Mouse (Mus musculus): Measurements from ENCODE around the gene Opn1sw. TPM values are rescaled to one million over a fixed set of nuclear protein-coding genes. Genes with fewer than 3 reads are reported as not detected.
"Not testable (repeated sequence)": the region's sequence is repeated elsewhere in the genome, so short reads cannot be mapped to it uniquely, and the experiment has no call there.

Gene Opn1sw
- polyA plus RNA-seq, 1 experiment from 2014 or later = 0.43 TPM

DNA sequence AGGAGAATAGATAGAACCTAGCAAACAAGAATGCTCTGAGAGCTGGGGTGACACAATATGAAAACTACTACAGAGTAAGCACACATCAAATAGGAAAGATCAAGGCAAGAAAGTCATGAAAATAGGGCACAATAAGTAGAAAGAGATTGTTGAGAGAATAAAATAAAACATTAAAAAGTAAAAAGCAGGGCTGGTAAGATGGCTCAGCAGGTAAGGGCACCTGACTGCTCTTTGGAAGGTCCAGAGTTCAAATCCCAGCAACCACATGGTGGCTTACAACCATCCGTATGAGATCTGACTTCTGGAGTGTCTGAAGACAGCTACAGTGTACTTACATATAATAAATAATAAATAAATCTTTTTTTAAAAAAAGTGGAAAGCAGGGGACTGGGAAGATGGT lies 2.2 kb upstream of the Opn1sw start:
- DNase-seq (ENCODE audit: low spot score); ATAC-seq (replicated peaks; ENCODE audit: low FRiP score); H3K27ac ChIP-seq (ENCODE audit: low read depth, low read length); H3K9ac ChIP-seq (ENCODE audit: low read length); H3K36me3 ChIP-seq (ENCODE audit: control insufficient read depth, insufficient read depth, low read length); H3K27me3 ChIP-seq (ENCODE audit: control insufficient read depth, insufficient read depth, low read length); H3K9me3 ChIP-seq (ENCODE audit: control insufficient read depth, low read length); H3K4me3 ChIP-seq (ENCODE audit: low read depth, low read length); H3K4me2 ChIP-seq (ENCODE audit: low read depth, low read length, severe bottlenecking); H3K4me1 ChIP-seq (replicated peaks; ENCODE audit: control insufficient read depth, insufficient read depth, low read length): not testable (repeated sequence)
- WGBS = 79% methylated on average over 1 of the region's 1 CpGs

DNA sequence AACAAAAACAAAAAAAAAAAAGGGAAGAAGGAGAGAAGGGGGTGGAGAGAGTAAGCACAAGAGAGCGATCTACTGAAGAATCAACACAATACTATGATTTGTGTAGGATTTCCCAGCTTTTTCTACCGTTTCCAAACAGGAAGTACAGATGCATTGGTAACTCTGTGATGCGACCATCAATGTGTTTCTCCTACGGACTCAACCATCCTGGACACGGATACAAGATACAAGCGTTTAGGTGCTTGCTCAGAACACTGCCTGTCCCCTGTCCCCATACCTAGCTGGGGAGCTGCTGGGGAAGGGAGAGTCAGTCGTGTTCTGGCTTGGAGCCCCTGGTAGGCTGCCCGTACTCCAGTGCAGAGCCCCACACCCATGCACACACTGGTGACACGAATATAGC lies 1.2 kb upstream of the Opn1sw start:
- no peak overlapping the region for H3K4me3 ChIP-seq (ENCODE audit: low read depth, low read length)
- H3K4me1 ChIP-seq (replicated peaks; ENCODE audit: control insufficient read depth, insufficient read depth, low read length) = peaks cover 6% of the 10 kb centered on the region; the same call in 1 of the 2 replicates
- no peaks in the 10 kb centered on the region; the same call in 1 of the 2 replicates for H3K27me3 ChIP-seq (ENCODE audit: control insufficient read depth, insufficient read depth, low read length)
- 60% methylated on average over 9 of the region's 9 CpGs for WGBS
- ATAC-seq (replicated peaks; ENCODE audit: low FRiP score) (no peak), DNase-seq (ENCODE audit: low spot score) (no peak)
- no peak overlapping the region for H3K9ac ChIP-seq (ENCODE audit: low read length)
- H3K9me3 ChIP-seq (ENCODE audit: control insufficient read depth, low read length) = no peaks in the 10 kb centered on the region
- H3K4me2 ChIP-seq (ENCODE audit: low read depth, low read length, severe bottlenecking) = no peak overlapping the region
- no peak overlapping the region for H3K27ac ChIP-seq (ENCODE audit: low read depth, low read length)
- no peaks in the 10 kb centered on the region for H3K36me3 ChIP-seq (ENCODE audit: control insufficient read depth, insufficient read depth, low read length)

DNA sequence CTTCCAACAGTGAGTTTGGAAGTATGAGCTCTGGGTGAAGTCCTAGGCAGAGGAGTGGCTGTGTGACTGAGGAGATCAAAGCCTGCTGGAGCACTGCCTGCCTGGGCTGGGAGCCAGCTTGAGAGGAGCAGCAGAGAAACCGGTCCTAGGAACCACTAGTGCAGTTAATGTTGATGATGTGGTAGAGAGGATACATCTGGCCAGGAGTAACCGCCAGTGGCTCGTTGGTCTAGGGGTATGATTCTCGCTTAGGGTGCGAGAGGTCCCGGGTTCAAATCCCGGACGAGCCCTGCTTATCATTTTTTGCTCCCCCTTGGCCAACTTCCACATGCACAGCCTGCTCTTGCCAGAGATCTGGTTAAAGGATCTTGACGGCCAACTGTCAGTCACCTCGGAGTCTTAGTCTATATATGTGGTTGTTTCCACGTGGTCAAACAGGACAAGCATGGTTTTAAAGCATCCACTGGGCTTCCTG lies 375 bp upstream of the Opn1sw start:
- Histone ChIP-seq H3K4me2 (ENCODE audit: low read depth, low read length, severe bottlenecking) (peak overlapping the region; percentile 28; the same call in 1 of the 2 replicates), H3K27me3 (ENCODE audit: control insufficient read depth, insufficient read depth, low read length) (no peaks in the 10 kb centered on the region; the same call in 1 of the 2 replicates), H3K4me1 (replicated peaks; ENCODE audit: control insufficient read depth, insufficient read depth, low read length) (peaks cover 6% of the 10 kb centered on the region; the same call in 1 of the 2 replicates), H3K36me3 (ENCODE audit: control insufficient read depth, insufficient read depth, low read length) (no peaks in the 10 kb centered on the region), H3K9ac (ENCODE audit: low read length) (no peak overlapping the region), H3K27ac (ENCODE audit: low read depth, low read length) (no peak overlapping the region), H3K4me3 (ENCODE audit: low read depth, low read length) (no peak overlapping the region), H3K9me3 (ENCODE audit: control insufficient read depth, low read length) (no peaks in the 10 kb centered on the region)
- ATAC-seq (replicated peaks; ENCODE audit: low FRiP score) (no peak), DNase-seq (ENCODE audit: low spot score) (peak; percentile 61)
- 16% methylated on average over 11 of the region's 11 CpGs for WGBS

DNA sequence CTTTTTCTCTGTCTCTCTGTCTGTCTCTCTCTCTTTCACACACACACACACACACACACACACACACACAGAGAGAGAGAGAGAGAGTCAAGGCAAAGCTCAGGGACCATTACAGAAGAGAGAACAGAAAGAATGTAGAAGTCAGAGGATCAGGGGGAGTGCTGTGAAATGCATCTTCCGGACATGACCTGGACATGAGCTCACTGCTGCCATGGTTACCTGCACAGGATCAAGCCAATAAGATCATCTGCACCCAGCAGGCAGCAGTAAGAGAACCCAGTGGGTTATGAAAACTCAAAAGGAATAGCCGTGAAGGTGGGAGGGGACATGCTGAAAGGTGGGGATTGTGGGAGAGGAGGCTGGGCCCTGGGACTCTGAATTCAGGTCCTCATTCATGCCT lies 5.8 kb downstream of the Opn1sw start:
- no peak for DNase-seq (ENCODE audit: low spot score)
- Histone ChIP-seq H3K36me3 (ENCODE audit: control insufficient read depth, insufficient read depth, low read length) (no peaks in the 10 kb centered on the region), H3K4me3 (ENCODE audit: low read depth, low read length) (no peak overlapping the region), H3K27ac (ENCODE audit: low read depth, low read length) (no peak overlapping the region), H3K27me3 (ENCODE audit: control insufficient read depth, insufficient read depth, low read length) (no peaks in the 10 kb centered on the region), H3K9me3 (ENCODE audit: control insufficient read depth, low read length) (no peaks in the 10 kb centered on the region), H3K4me1 (replicated peaks; ENCODE audit: control insufficient read depth, insufficient read depth, low read length) (no peaks in the 10 kb centered on the region; the same call in 1 of the 2 replicates), H3K9ac (ENCODE audit: low read length) (no peak overlapping the region), H3K4me2 (ENCODE audit: low read depth, low read length, severe bottlenecking) (no peak overlapping the region)
- WGBS = 48% methylated on average over 2 of the region's 2 CpGs
- no peak for ATAC-seq (replicated peaks; ENCODE audit: low FRiP score)

DNA sequence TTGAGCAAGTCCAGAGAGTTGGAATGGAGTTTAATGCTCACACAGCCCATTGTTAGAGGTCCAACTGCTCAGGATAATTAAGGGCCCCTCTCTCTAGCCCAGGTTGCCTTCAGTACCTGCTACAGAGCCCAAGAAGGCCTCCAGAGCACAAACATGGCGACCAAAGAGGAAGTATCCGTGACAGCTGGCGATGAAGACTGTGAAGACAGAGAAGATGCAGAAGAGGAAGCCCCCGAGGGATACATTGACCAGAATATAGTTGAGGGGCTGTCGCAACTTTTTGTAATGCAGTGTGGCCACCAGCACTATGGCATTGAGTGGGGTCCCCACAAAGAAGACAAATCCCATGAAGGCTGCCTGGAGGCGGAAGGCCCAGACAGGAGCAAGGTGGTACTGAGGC lies 8.3 kb downstream of the Opn1sw start:
- Histone ChIP-seq H3K36me3 (ENCODE audit: control insufficient read depth, insufficient read depth, low read length) (no peaks in the 10 kb centered on the region; the same call in 1 of the 2 replicates), H3K27me3 (ENCODE audit: control insufficient read depth, insufficient read depth, low read length) (no peaks in the 10 kb centered on the region), H3K4me2 (ENCODE audit: low read depth, low read length, severe bottlenecking) (no peak overlapping the region), H3K4me1 (replicated peaks; ENCODE audit: control insufficient read depth, insufficient read depth, low read length) (no peaks in the 10 kb centered on the region), H3K9me3 (ENCODE audit: control insufficient read depth, low read length) (no peaks in the 10 kb centered on the region), H3K4me3 (ENCODE audit: low read depth, low read length) (no peak overlapping the region), H3K9ac (ENCODE audit: low read length) (no peak overlapping the region), H3K27ac (ENCODE audit: low read depth, low read length) (no peak overlapping the region)
- WGBS = 91% methylated on average over 6 of the region's 6 CpGs
- no peak for ATAC-seq (replicated peaks; ENCODE audit: low FRiP score)
- no peak for DNase-seq (ENCODE audit: low spot score)

DNA sequence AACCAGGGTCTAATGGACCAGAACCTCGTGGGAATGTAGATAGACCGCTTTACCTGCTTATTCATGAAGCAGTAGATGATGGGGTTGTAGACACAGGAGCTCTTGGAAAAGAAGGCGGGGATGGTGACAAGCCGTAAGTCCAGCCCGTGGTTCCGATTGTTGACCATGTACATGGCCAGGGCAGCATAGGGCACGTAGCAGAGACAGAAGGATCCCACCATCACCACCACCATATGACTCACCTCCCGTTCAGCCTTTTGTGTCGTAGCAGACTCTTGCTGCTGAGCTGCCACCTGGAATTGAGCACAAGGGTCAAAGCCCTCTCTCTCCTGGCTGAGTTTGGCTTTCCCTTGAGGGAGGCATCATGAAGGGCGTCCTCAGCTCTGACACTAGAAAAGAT lies 9.6 kb downstream of the Opn1sw start:
- DNase-seq (ENCODE audit: low spot score) (no peak), ATAC-seq (replicated peaks; ENCODE audit: low FRiP score) (no peak)
- Histone ChIP-seq H3K4me3 (ENCODE audit: low read depth, low read length) (no peak overlapping the region), H3K4me2 (ENCODE audit: low read depth, low read length, severe bottlenecking) (no peak overlapping the region), H3K36me3 (ENCODE audit: control insufficient read depth, insufficient read depth, low read length) (no peaks in the 10 kb centered on the region; the same call in 1 of the 2 replicates), H3K27me3 (ENCODE audit: control insufficient read depth, insufficient read depth, low read length) (no peaks in the 10 kb centered on the region), H3K27ac (ENCODE audit: low read depth, low read length) (no peak overlapping the region), H3K9me3 (ENCODE audit: control insufficient read depth, low read length) (no peaks in the 10 kb centered on the region), H3K9ac (ENCODE audit: low read length) (no peak overlapping the region), H3K4me1 (replicated peaks; ENCODE audit: control insufficient read depth, insufficient read depth, low read length) (no peaks in the 10 kb centered on the region)
- 94% methylated on average over 10 of the region's 10 CpGs for WGBS

DNA sequence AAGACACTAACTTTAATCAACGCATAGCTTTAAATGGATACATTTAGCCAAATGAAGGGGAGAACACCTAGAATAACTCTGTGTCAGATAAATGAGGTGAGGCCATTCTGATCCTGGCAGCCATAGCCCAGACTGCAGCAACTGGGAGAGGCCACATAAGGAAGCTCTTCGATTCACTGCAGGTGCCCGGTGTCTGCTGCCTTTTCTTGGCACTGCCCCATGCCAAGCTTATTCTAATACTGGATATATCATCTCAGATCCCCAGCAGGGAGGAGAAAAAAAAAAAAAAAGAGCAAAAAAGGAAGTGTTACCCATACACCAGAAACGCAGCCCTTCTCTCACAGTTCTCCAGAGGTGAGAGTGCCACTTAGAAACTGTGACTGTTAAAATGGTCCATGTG lies 10.9 kb downstream of the Opn1sw start:
- Histone ChIP-seq H3K4me3 (ENCODE audit: low read depth, low read length) (no peak overlapping the region), H3K27me3 (ENCODE audit: control insufficient read depth, insufficient read depth, low read length) (no peaks in the 10 kb centered on the region), H3K9ac (ENCODE audit: low read length) (no peak overlapping the region), H3K36me3 (ENCODE audit: control insufficient read depth, insufficient read depth, low read length) (no peaks in the 10 kb centered on the region; the same call in 1 of the 2 replicates), H3K27ac (ENCODE audit: low read depth, low read length) (no peak overlapping the region), H3K9me3 (ENCODE audit: control insufficient read depth, low read length) (no peaks in the 10 kb centered on the region), H3K4me2 (ENCODE audit: low read depth, low read length, severe bottlenecking) (no peak overlapping the region), H3K4me1 (replicated peaks; ENCODE audit: control insufficient read depth, insufficient read depth, low read length) (no peaks in the 10 kb centered on the region)
- DNase-seq (ENCODE audit: low spot score) = no peak
- WGBS = 94% methylated on average over 4 of the region's 4 CpGs
- ATAC-seq (replicated peaks; ENCODE audit: low FRiP score) = no peak

DNA sequence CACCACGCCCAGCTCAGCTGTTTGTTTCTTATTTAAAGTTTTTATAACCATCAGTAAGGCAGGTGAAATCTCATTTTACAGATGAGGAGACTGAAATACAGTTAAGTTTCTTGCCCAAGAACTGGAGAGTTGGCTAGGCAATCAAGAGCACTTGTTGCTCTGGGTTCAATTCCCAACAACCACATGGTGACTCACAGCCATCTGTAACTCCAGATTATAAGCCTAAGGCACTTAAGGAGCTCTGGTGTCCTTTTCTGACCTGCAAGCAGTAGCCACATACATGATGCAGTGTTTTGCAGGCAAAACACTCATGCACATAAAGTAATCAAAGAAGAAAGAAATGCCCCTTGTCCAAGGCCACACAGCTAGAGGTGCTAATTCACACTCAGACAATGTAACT lies 23.0 kb downstream of the Opn1sw start:
- Histone ChIP-seq H3K9me3 (ENCODE audit: control insufficient read depth, low read length) (no peaks in the 10 kb centered on the region), H3K4me1 (replicated peaks; ENCODE audit: control insufficient read depth, insufficient read depth, low read length) (no peaks in the 10 kb centered on the region), H3K27me3 (ENCODE audit: control insufficient read depth, insufficient read depth, low read length) (no peaks in the 10 kb centered on the region), H3K4me3 (ENCODE audit: low read depth, low read length) (no peak overlapping the region), H3K27ac (ENCODE audit: low read depth, low read length) (no peak overlapping the region), H3K36me3 (ENCODE audit: control insufficient read depth, insufficient read depth, low read length) (peaks cover 3% of the 10 kb centered on the region; the same call in 1 of the 2 replicates), H3K4me2 (ENCODE audit: low read depth, low read length, severe bottlenecking) (no peak overlapping the region), H3K9ac (ENCODE audit: low read length) (no peak overlapping the region)
- DNase-seq (ENCODE audit: low spot score) (no peak), ATAC-seq (replicated peaks; ENCODE audit: low FRiP score) (no peak)
- WGBS = 89% methylated on average over 1 of the region's 1 CpGs

DNA sequence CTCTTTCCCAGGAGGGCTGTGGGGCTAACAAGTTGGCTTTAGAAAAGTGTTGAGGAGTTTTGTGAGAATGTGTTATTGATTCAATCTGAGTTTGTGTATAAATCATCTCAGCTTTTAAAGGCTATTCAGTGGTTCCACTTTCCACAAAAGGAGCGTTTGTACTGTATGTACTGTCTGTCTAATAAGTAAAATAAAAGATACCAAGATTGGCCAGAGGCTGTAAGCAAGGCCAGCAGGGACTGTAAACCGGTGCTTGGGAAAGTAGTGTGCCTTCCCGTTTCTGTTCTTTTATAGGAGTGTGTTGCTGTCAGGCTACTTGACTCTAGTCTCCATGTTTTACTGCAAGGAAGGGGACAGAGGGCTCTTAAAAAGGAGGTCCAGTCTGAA lies 25.1 kb downstream of the Opn1sw start:
- ATAC-seq (replicated peaks; ENCODE audit: low FRiP score) (no peak), DNase-seq (ENCODE audit: low spot score) (no peak)
- 89% methylated on average over 3 of the region's 3 CpGs for WGBS
- H3K4me1 ChIP-seq (replicated peaks; ENCODE audit: control insufficient read depth, insufficient read depth, low read length) = no peaks in the 10 kb centered on the region
- no peak overlapping the region for H3K4me3 ChIP-seq (ENCODE audit: low read depth, low read length)
- no peaks in the 10 kb centered on the region for H3K9me3 ChIP-seq (ENCODE audit: control insufficient read depth, low read length)
- no peak overlapping the region for H3K9ac ChIP-seq (ENCODE audit: low read length)
- peaks cover 3% of the 10 kb centered on the region; the same call in 1 of the 2 replicates for H3K36me3 ChIP-seq (ENCODE audit: control insufficient read depth, insufficient read depth, low read length)
- no peaks in the 10 kb centered on the region for H3K27me3 ChIP-seq (ENCODE audit: control insufficient read depth, insufficient read depth, low read length)
- H3K27ac ChIP-seq (ENCODE audit: low read depth, low read length) = no peak overlapping the region
- H3K4me2 ChIP-seq (ENCODE audit: low read depth, low read length, severe bottlenecking) = no peak overlapping the region
